Mouse (Mus musculus) heart, adult 2 months (tissue): ENCODE measurements at regions not wholly inside any gene's neighbourhood (a gene's known extent, or its start where the extent isn't known, plus 50 kb on each side); places are given as distances from the start of the nearest gene placed in this dataset.

Experiments
- EP300 ChIP-seq: fragments of 200-500 bp; IDR thresholded peaks from 2 replicates; pipeline ENCODE4 v1.6.1; 2011; ENCODE audit warnings: low read depth, low read length, control low read depth; ENCODE audit not compliant: insufficient read depth
- POLR2A ChIP-seq: fragments of 200-500 bp; IDR thresholded peaks from 2 replicates; pipeline ENCODE4 v1.6.1; 2011; ENCODE audit warnings: mild to moderate bottlenecking, low read depth, low read length, control low read depth; ENCODE audit not compliant: insufficient read depth

GRCm38 (mm10) chr5:38950520-38951288 lies 74.1 kb upstream of the Clnk start:
- TF ChIP-seq POLR2A (no peak), EP300 (no peak)
